Comparison of ENCODE assay signal across 10 mouse cellular contexts in genomic region chr10:118250852-118251295, GRCm38 (mm10). TPM values are rescaled to one million over a fixed set of nuclear protein-coding genes. Genes with fewer than 3 reads are reported as not detected.
DNase-seq lines count a peak whose midpoint lies in the region; ATAC-seq and TF ChIP-seq lines count a peak whose summit lies in the region.
"Had no signal": no experiment of that assay in that cellular context is flagged by ENCODE, and none has a peak within 500 bp of the region (broad histone marks: within the 10 kb centered on the region; RNA-seq: fewer than 3 reads in every experiment).

No protein-coding gene starts in this region.

- H3K4me2 ChIP-seq in hindbrain, embryonic 13.5 days = peak overlapping the region; percentile 41
- H3K4me2 ChIP-seq in limb, embryonic 13.5 days (replicated peaks) = peak overlapping the region; percentile 46

- intact Hi-C loops in heart, adult 2 months (cut with DNase I) = no loop called here

- WGBS in heart, adult 2 months = 51% methylated on average over 10 of the region's 10 CpGs
- WGBS in hindbrain, embryonic 13.5 days = 42% methylated on average over 10 of the region's 10 CpGs
- WGBS in limb, embryonic 13.5 days = 32% methylated on average over 10 of the region's 10 CpGs

- TF ChIP-seq EP300 in heart, adult 2 months (IDR thresholded peaks at IDR 0.05; ENCODE audit: insufficient read depth, low read depth, low read length) = no peak

- H3K36me3 ChIP-seq in heart, adult 2 months (ENCODE audit: control insufficient read depth, insufficient read depth, low read length) = no peaks in the 10 kb centered on the region
- no peaks in the 10 kb centered on the region for H3K36me3 ChIP-seq in hindbrain, embryonic 13.5 days
- no peaks in the 10 kb centered on the region for H3K36me3 ChIP-seq in limb, embryonic 13.5 days

- TF ChIP-seq POLR2A in heart, adult 2 months (IDR thresholded peaks at IDR 0.05; ENCODE audit: insufficient read depth, low read depth, low read length) = no peak
- no peak for TF ChIP-seq POLR2A in cortical plate, adult 2 months (IDR thresholded peaks at IDR 0.05; ENCODE audit: extremely low read depth, insufficient read depth, low read length)

- no peaks in the 10 kb centered on the region for H3K27me3 ChIP-seq in heart, adult 2 months (ENCODE audit: control insufficient read depth, insufficient read depth, low read length)
- H3K27me3 ChIP-seq in hindbrain, embryonic 13.5 days = no peaks in the 10 kb centered on the region
- H3K27me3 ChIP-seq in limb, embryonic 13.5 days = no peaks in the 10 kb centered on the region

- DNase-seq in heart, postnatal 4 days = peak; percentile 28
- no peak for DNase-seq in heart, adult 2 months
- peak; percentile 20 for DNase-seq in ES-CJ7 (ENCODE audit: low read depth, low spot score)
- DNase-seq in right cerebral cortex, postnatal 14 days = peak; percentile 36

- H3K4me3 ChIP-seq in heart, adult 2 months = no peak overlapping the region
- H3K4me3 ChIP-seq in cortical plate, adult 2 months (ENCODE audit: insufficient read depth, low read length) = no peak overlapping the region
- no peak overlapping the region for H3K4me3 ChIP-seq in hindbrain, embryonic 13.5 days
- no peak overlapping the region for H3K4me3 ChIP-seq in limb, embryonic 13.5 days

- ATAC-seq in hindbrain, embryonic 13.5 days (ENCODE audit: low FRiP score) = peak; percentile 86
- ATAC-seq in limb, embryonic 13.5 days (ENCODE audit: low FRiP score, low read depth) = peak; percentile 54; the same call in 1 of the 2 replicates
- no peak for ATAC-seq in megakaryocyte-erythroid progenitor cell, adult 5-6 weeks (replicated peaks; ENCODE audit: low FRiP score, low TSS enrichment, poor library complexity, severe bottlenecking)

- H3K79me2 ChIP-seq in heart, adult 2 months (replicated peaks; ENCODE audit: control insufficient read depth, insufficient read depth, low read length) = no peaks in the 10 kb centered on the region

- H3K9ac ChIP-seq in heart, adult 2 months (ENCODE audit: low read depth, low read length) = no peak overlapping the region
- H3K9ac ChIP-seq in hindbrain, embryonic 13.5 days = no peak overlapping the region
- no peak overlapping the region for H3K9ac ChIP-seq in limb, embryonic 13.5 days

- H3K9me3 ChIP-seq in hindbrain, embryonic 13.5 days = no peaks in the 10 kb centered on the region
- H3K9me3 ChIP-seq in limb, embryonic 13.5 days = no peaks in the 10 kb centered on the region

- no peak overlapping the region for H3K27ac ChIP-seq in heart, adult 2 months
- H3K27ac ChIP-seq in cortical plate, adult 2 months (ENCODE audit: insufficient read depth, low read length) = no peak overlapping the region
- peak overlapping the region; percentile 66 for H3K27ac ChIP-seq in hindbrain, embryonic 13.5 days
- no peak overlapping the region for H3K27ac ChIP-seq in limb, embryonic 13.5 days

- no peak for TF ChIP-seq CTCF in heart, adult 2 months (IDR thresholded peaks at IDR 0.05)
- peak; percentile 45 for TF ChIP-seq CTCF in cortical plate, adult 2 months (IDR thresholded peaks at IDR 0.05; ENCODE audit: extremely low read depth, insufficient read depth, low read length)

- H3K4me1 ChIP-seq in heart, adult 2 months (ENCODE audit: control insufficient read depth, insufficient read depth, low read length) = no peaks in the 10 kb centered on the region
- no peaks in the 10 kb centered on the region for H3K4me1 ChIP-seq in cortical plate, adult 2 months (ENCODE audit: control insufficient read depth, insufficient read depth, low read length)
- peaks cover 16% of the 10 kb centered on the region for H3K4me1 ChIP-seq in hindbrain, embryonic 13.5 days (replicated peaks)
- H3K4me1 ChIP-seq in limb, embryonic 13.5 days = no peaks in the 10 kb centered on the region

RNA-seq across cellular contexts. Expression of gene Gm32802, which starts 7.6 kb away (rescaled TPM):
- under 1 TPM; 0.56 to 0.57 TPM for total RNA-seq in heart, postnatal 4 days (2021)
- total RNA-seq in heart, adult 2 months (2021) = under 1 TPM; 0.55 to 0.59 TPM
- not detected in 2 replicates for polyA plus RNA-seq in heart, adult 2 months (2012; rRNA removed)
- polyA plus RNA-seq in cortical plate, adult 2 months (2012; rRNA removed) = 0.08 TPM in 1 of 2 replicates, not detected in the other
- 0.32 and 0.35 TPM in 2 replicates for polyA plus RNA-seq in hindbrain, embryonic 13.5 days (2015; fragmentation: Nextera tagmentation; extraction: Ambion mirVana)
- 0.06 TPM in 1 of 2 replicates, not detected in the other for polyA plus RNA-seq in limb, embryonic 13.5 days (2015; fragmentation: Nextera tagmentation; extraction: Ambion mirVana)
- total RNA-seq in megakaryocyte-erythroid progenitor cell, adult 5-6 weeks (2014; fragmentation: Nextera tagmentation) = not detected in 2 replicates
- 0.42 TPM in 1 of 2 replicates, not detected in the other for total RNA-seq in megakaryocyte-erythroid progenitor cell, adult 5-6 weeks (2017)

RNA-seq across cellular contexts. Expression of gene Gm32717, which starts 10.3 kb away (rescaled TPM):
- total RNA-seq in heart, postnatal 4 days (2021) = under 1 TPM; 0.56 to 0.57 TPM
- under 1 TPM; 0.55 to 0.59 TPM for total RNA-seq in heart, adult 2 months (2021)
- not detected in 2 replicates for polyA plus RNA-seq in heart, adult 2 months (2012; rRNA removed)
- polyA plus RNA-seq in cortical plate, adult 2 months (2012; rRNA removed) = 0.08 TPM in 1 of 2 replicates, not detected in the other
- polyA plus RNA-seq in hindbrain, embryonic 13.5 days (2015; fragmentation: Nextera tagmentation; extraction: Ambion mirVana) = 0.32 and 0.35 TPM in 2 replicates
- polyA plus RNA-seq in limb, embryonic 13.5 days (2015; fragmentation: Nextera tagmentation; extraction: Ambion mirVana) = 0.06 TPM in 1 of 2 replicates, not detected in the other
- total RNA-seq in megakaryocyte-erythroid progenitor cell, adult 5-6 weeks (2014; fragmentation: Nextera tagmentation) = not detected in 2 replicates
- total RNA-seq in megakaryocyte-erythroid progenitor cell, adult 5-6 weeks (2017) = 0.42 TPM in 1 of 2 replicates, not detected in the other

RNA-seq across cellular contexts. Expression of gene Iltifb, which starts 44.0 kb away (rescaled TPM):
- not detected for total RNA-seq in heart, postnatal 4 days (2021)
- not detected for total RNA-seq in heart, adult 2 months (2021)
- polyA plus RNA-seq in heart, adult 2 months (2012; rRNA removed) = not detected in 2 replicates
- 0.23 and 0.32 TPM in 2 replicates for polyA plus RNA-seq in cortical plate, adult 2 months (2012; rRNA removed)
- polyA plus RNA-seq in hindbrain, embryonic 13.5 days (2015; fragmentation: Nextera tagmentation; extraction: Ambion mirVana) = not detected in 2 replicates
- not detected in 2 replicates for polyA plus RNA-seq in limb, embryonic 13.5 days (2015; fragmentation: Nextera tagmentation; extraction: Ambion mirVana)
- total RNA-seq in megakaryocyte-erythroid progenitor cell, adult 5-6 weeks (2014; fragmentation: Nextera tagmentation) = not detected in 2 replicates
- not detected in 2 replicates for total RNA-seq in megakaryocyte-erythroid progenitor cell, adult 5-6 weeks (2017)
- total RNA-seq: adrenal gland, adult 18-20 months; heart, postnatal 10 days had no signal

RNA-seq across cellular contexts. Expression of gene Il22, which starts 46.1 kb away (rescaled TPM):
- not detected for total RNA-seq in heart, postnatal 4 days (2021)
- total RNA-seq in heart, adult 2 months (2021) = not detected
- not detected in 2 replicates for polyA plus RNA-seq in heart, adult 2 months (2012; rRNA removed)
- polyA plus RNA-seq in cortical plate, adult 2 months (2012; rRNA removed) = 0.15 and 0.29 TPM in 2 replicates
- polyA plus RNA-seq in hindbrain, embryonic 13.5 days (2015; fragmentation: Nextera tagmentation; extraction: Ambion mirVana) = not detected in 2 replicates
- polyA plus RNA-seq in limb, embryonic 13.5 days (2015; fragmentation: Nextera tagmentation; extraction: Ambion mirVana) = not detected in 2 replicates
- total RNA-seq in megakaryocyte-erythroid progenitor cell, adult 5-6 weeks (2014; fragmentation: Nextera tagmentation) = not detected in 2 replicates
- total RNA-seq in megakaryocyte-erythroid progenitor cell, adult 5-6 weeks (2017) = not detected in 2 replicates
- total RNA-seq: adrenal gland, adult 18-20 months; heart, postnatal 10 days had no signal

Comparison
In these comparisons a context has a peak if more than half of its experiments do, and no peak if none do; other contexts are left out.
1. DNase-seq: peak in heart, postnatal 4 days (single experiment), ES-CJ7 (single experiment) and right cerebral cortex, postnatal 14 days (single experiment); none in heart, adult 2 months (0 of 2).